Mouse (Mus musculus) NIH3T3 (cell line): ENCODE measurements around the gene Fsd1l.

Experiments
- DNase-seq: peaks from one replicate; pipeline ENCODE4 v3.0.0-alpha.2; 2012; ENCODE audit warnings: low read depth

The Fsd1l gene

DNA sequence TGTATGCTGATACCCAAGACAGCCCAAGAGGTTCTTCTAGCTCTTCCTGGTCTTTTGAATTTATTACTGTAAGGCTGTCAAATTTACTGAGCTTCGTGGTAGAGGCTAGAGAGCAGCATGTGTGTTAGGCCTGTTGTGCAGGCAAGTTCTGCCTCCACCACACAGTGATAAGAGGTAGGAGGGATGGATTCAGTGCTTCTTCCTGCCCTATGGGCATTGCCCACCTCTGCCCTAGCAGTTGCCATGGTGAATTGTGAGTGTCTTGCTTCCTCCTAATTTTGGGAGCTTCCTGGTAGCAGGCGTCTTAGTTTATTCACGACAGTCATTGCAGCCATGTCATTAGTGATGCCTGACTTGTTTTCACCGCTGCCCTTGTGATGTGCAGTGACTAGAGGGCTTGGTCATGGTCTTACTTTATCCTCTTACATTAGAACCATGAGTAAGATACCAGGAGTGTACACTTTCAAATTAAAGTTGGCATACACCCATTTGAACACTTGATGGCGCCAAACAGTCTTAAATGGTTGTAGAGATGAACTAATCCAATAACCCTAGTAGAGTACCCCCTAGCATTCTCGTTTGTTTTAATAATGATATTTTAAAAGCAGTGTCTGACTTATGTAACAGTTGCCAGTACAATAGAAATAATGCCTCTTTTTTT, 107.8 kb downstream of the Fsd1l start:
- DNase-seq = peak; percentile 75

DNA sequence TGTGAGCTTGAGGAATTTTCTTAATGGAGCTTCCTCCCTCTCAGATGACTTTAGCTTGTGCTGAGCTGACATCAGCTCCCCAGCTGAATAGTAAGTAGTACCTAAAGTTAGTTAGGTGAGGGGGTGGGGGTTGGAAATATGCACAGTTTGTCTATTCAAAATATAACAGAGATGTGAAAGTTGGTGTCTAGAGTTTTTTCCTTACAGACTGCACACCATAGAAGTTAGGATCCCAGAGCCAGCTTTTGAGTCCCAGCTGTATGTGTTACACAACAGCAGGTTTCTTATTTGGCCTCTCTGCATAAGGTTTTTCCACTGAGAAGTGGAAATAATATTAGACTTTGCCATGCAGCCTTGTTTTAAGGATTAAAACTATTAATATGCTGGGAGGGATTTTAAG, 118.6 kb downstream of the Fsd1l start:
- no peak for DNase-seq

DNA sequence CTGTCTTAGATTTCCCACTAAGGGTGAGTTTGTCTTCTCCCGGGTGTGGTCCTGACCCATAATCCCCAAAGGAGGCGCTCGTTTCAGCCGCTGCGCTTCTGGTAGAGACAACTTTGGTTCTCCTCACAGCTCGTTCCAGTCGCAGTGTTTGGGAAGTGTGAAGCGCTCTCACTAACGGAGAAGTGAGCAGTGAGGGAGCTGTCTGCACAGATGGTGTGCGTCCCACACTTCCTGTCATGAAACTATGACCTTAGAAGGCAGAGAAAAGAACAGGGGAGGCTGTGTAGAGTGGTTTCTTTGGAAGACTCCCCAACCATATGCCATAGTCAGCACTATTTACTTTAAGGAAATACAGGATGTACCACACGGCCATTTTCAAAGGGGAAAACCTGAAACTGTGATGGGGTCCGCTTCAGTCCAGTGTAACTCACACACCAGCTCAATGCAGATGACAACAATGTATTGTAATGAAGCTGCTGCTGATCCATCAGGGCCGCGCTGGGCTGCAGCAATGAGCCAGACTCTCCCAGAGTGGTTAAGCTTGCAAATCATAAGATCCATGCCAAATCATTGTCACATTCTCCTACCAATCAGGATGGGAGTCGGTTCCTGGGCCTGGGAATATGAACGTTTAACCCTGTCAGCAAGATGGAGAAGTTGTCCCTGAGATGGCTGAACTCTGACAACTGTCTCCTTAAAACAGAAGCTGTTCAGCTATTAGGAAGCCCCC, 119.3 kb downstream of the Fsd1l start:
- DNase-seq = no peak
